Mouse (Mus musculus): Measurements from ENCODE around the gene Hormad2. TPM values are rescaled to one million over a fixed set of nuclear protein-coding genes. Genes with fewer than 3 reads are reported as not detected.

Hormad2 gene
- total and polyA plus RNA-seq, 3 experiments: 16.0 to 17.0 TPM; not detected in 1

DNA sequence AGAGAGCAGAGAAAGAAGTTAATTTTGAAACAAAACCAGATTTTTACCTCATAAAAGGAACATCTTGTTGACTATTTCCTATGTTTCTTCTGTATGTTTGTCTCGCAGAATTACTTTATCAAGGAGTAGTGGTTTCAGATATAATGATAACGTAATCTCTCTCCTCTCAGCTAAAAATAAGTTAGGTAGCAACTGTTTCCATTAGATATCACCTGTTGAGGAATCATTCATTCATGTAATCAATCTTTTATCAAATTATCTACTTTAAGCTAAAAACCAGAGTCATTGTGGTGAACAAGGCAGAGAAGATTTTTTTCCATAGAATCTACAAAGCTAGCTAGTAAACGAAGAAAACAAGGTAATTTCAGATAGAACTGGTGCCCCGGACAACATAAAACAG lies 28.6 kb downstream of the Hormad2 start:
- no peak overlapping the region for H3K9ac ChIP-seq (ENCODE audit: control insufficient read depth, low read depth, low read length, poor library complexity, severe bottlenecking)
- no peak overlapping the region for H3K4me3 ChIP-seq (ENCODE audit: control insufficient read depth in 1 of 2, insufficient read depth in 1 of 2, low read depth in 2 of 2, low read length in 2 of 2)
- H3K27me3 ChIP-seq (ENCODE audit: control insufficient read depth in 1 of 2, insufficient read depth in 2 of 2, low read length in 2 of 2): no peaks in the 10 kb centered on the region
- no peaks in the 10 kb centered on the region for H3K79me2 ChIP-seq (ENCODE audit: control insufficient read depth, insufficient read depth, low read length, poor library complexity)
- no peak overlapping the region for H3K27ac ChIP-seq (ENCODE audit: control insufficient read depth, low read depth, low read length)
- H3K9me3 ChIP-seq (replicated peaks; ENCODE audit: insufficient read depth, low read length): no peaks in the 10 kb centered on the region
- H3K36me3 ChIP-seq (ENCODE audit: control insufficient read depth in 1 of 2, insufficient read depth in 2 of 2, low read length in 2 of 2): peaks cover under 1 to 2% of the 10 kb centered on the region in 2 experiments; a peak in 3 of 4 replicates
- no peak for DNase-seq (ENCODE audit: low read depth, low spot score)
- H3K4me1 ChIP-seq (ENCODE audit: control insufficient read depth in 1 of 2, insufficient read depth in 2 of 2, low read length in 2 of 2): no peaks in the 10 kb centered on the region
- TF ChIP-seq GATA1 (IDR thresholded peaks at IDR 0.05; ENCODE audit: low read depth, low read length) (peak; percentile 59), EP300 (IDR thresholded peaks at IDR 0.05; ENCODE audit: low read depth in 1 of 2, low read length in 2 of 2) (peak; percentile 38 to 52; a peak in 2 of 4 replicates), NRF1 (IDR thresholded peaks at IDR 0.05; ENCODE audit: insufficient read depth, low read depth, low read length, poor library complexity, severe bottlenecking) (no peak), MXI1 (IDR thresholded peaks at IDR 0.05; ENCODE audit: low read depth, low read length) (no peak), UBTF (IDR thresholded peaks at IDR 0.05; ENCODE audit: borderline replicate concordance, insufficient read depth, low read depth, low read length) (no peak), POLR2AphosphoS2 (IDR thresholded peaks at IDR 0.05; ENCODE audit: low read length) (no peak), RCOR1 (IDR thresholded peaks at IDR 0.05; ENCODE audit: low read depth, low read length) (peak; percentile 40; the same call in 1 of the 2 replicates), CTCF (IDR thresholded peaks at IDR 0.05 in 2 of 3, conservative IDR thresholded peaks at IDR 0.05 in 1 of 3; ENCODE audit: control insufficient read depth in 1 of 3, insufficient read depth in 1 of 3, low read depth in 2 of 3, low read length in 3 of 3, poor library complexity in 1 of 3, severe bottlenecking in 1 of 3) (no peak), MEF2A (IDR thresholded peaks at IDR 0.05; ENCODE audit: extremely low read depth, insufficient replicate concordance, low read depth, low read length, poor library complexity, severe bottlenecking) (peak; percentile 48; the same call in 1 of the 2 replicates)

DNA sequence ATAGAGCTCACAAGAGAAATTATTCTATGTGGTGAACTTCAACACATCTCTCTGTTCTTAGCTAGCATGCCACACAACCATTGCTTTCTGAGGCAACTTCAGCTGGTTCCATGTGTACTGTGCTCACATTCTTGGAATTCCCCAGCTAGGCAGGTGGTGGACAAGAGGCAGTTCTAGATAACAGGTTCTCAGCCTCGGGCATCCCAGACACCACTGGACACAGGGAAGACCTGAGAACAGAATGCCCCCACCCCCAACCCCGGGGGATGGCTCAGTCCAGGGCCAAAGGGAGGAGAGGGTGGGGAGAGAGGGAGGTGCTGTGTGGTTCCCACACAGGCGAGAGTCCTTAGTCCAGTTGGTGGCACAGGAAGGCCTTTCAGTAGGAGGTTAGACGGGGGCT lies 36.6 kb downstream of the Hormad2 start:
- DNase-seq (ENCODE audit: low read depth, low spot score): no peak
- H3K4me1 ChIP-seq (ENCODE audit: control insufficient read depth in 1 of 2, insufficient read depth in 2 of 2, low read length in 2 of 2): no peaks in the 10 kb centered on the region
- no peak overlapping the region for H3K27ac ChIP-seq (ENCODE audit: control insufficient read depth, low read depth, low read length)

DNA sequence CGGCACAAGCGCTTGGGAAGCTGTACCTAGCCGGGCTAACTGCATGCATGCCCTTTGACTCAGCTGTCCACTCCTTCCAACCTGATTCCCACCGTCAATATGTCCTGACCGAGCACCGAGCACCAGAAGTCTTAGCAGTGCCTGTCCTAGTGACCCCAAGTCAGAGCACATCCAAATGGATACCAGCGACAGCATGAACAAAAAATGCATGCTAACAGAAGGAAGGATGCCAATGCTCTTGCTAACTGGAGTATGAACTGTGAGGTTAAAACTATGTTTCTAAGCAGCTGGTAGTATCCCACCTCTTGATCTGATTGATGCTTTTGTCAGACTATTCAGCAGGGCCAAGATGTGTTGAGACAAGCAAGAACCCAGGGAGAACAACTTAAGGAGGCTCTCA lies 37.5 kb downstream of the Hormad2 start:
- no peaks in the 10 kb centered on the region for H3K79me2 ChIP-seq (ENCODE audit: control insufficient read depth, insufficient read depth, low read length, poor library complexity)
- DNase-seq (ENCODE audit: low read depth, low spot score): no peak
- no peak overlapping the region for H3K27ac ChIP-seq (ENCODE audit: control insufficient read depth, low read depth, low read length)
- H3K4me1 ChIP-seq (ENCODE audit: control insufficient read depth in 1 of 2, insufficient read depth in 2 of 2, low read length in 2 of 2): no peaks in the 10 kb centered on the region
- H3K4me3 ChIP-seq (ENCODE audit: control insufficient read depth in 1 of 2, insufficient read depth in 1 of 2, low read depth in 2 of 2, low read length in 2 of 2): no peak overlapping the region
- H3K9ac ChIP-seq (ENCODE audit: control insufficient read depth, low read depth, low read length, poor library complexity, severe bottlenecking): no peak overlapping the region
- H3K36me3 ChIP-seq (ENCODE audit: control insufficient read depth in 1 of 2, insufficient read depth in 2 of 2, low read length in 2 of 2): peaks cover 2% of the 10 kb centered on the region in 2 experiments; a peak in 2 of 4 replicates
- H3K9me3 ChIP-seq (replicated peaks; ENCODE audit: insufficient read depth, low read length): no peaks in the 10 kb centered on the region
- H3K27me3 ChIP-seq (ENCODE audit: control insufficient read depth in 1 of 2, insufficient read depth in 2 of 2, low read length in 2 of 2): 0 out of 4 replicates have a peak, but pooled peaks cover 0 to 3% of the 10 kb centered on the region in 2 experiments
- no peak for TF ChIP-seq TAL1 (IDR thresholded peaks at IDR 0.05; ENCODE audit: low read length)
- TF ChIP-seq USF1 (IDR thresholded peaks at IDR 0.05; ENCODE audit: low read depth, low read length): no peak
- no peak for TF ChIP-seq CHD1 (IDR thresholded peaks at IDR 0.05; ENCODE audit: low read depth, low read length)
- no peak for TF ChIP-seq ELF1 (IDR thresholded peaks at IDR 0.05; ENCODE audit: low read depth, low read length)
- no peak for TF ChIP-seq RCOR1 (IDR thresholded peaks at IDR 0.05; ENCODE audit: low read depth, low read length)
- no peak for TF ChIP-seq MYC (IDR thresholded peaks at IDR 0.05; ENCODE audit: low read depth, low read length)
- no peak for TF ChIP-seq MXI1 (IDR thresholded peaks at IDR 0.05; ENCODE audit: low read depth, low read length)
- no peak for TF ChIP-seq SMC3 (IDR thresholded peaks at IDR 0.05; ENCODE audit: low read depth, low read length)
- no peak for TF ChIP-seq UBTF (IDR thresholded peaks at IDR 0.05; ENCODE audit: borderline replicate concordance, insufficient read depth, low read depth, low read length)
- no peak for TF ChIP-seq POLR2A (IDR thresholded peaks at IDR 0.05; ENCODE audit: control insufficient read depth in 1 of 2, insufficient read depth in 1 of 2, low read depth in 1 of 2, low read length in 2 of 2, poor library complexity in 1 of 2)
- no peak for TF ChIP-seq USF2 (IDR thresholded peaks at IDR 0.05; ENCODE audit: borderline replicate concordance in 1 of 2, insufficient read depth in 1 of 2, low read depth in 1 of 2, low read length in 2 of 2)
- no peak for TF ChIP-seq ZMIZ1 (IDR thresholded peaks at IDR 0.05; ENCODE audit: low read depth, low read length)
- no peak for TF ChIP-seq ZNF384 (IDR thresholded peaks at IDR 0.05; ENCODE audit: low read depth, low read length)
- no peak for TF ChIP-seq JUND (IDR thresholded peaks at IDR 0.05; ENCODE audit: low read depth, low read length)
- no peak for TF ChIP-seq SIN3A (IDR thresholded peaks at IDR 0.05; ENCODE audit: low read length)

More for the DNA sequence above, 36.6 kb downstream of the Hormad2 start:
- 0 out of 4 replicates have a peak, but pooled peaks cover 0 to 3% of the 10 kb centered on the region in 2 experiments for H3K27me3 ChIP-seq (ENCODE audit: control insufficient read depth in 1 of 2, insufficient read depth in 2 of 2, low read length in 2 of 2)
- no peak overlapping the region for H3K4me3 ChIP-seq (ENCODE audit: control insufficient read depth in 1 of 2, insufficient read depth in 1 of 2, low read depth in 2 of 2, low read length in 2 of 2)
- no peaks in the 10 kb centered on the region for H3K9me3 ChIP-seq (replicated peaks; ENCODE audit: insufficient read depth, low read length)
- no peak overlapping the region for H3K9ac ChIP-seq (ENCODE audit: control insufficient read depth, low read depth, low read length, poor library complexity, severe bottlenecking)
- TF ChIP-seq ZNF384 (IDR thresholded peaks at IDR 0.05; ENCODE audit: low read depth, low read length) (no peak), UBTF (IDR thresholded peaks at IDR 0.05; ENCODE audit: borderline replicate concordance, insufficient read depth, low read depth, low read length) (no peak), GATA1 (IDR thresholded peaks at IDR 0.05; ENCODE audit: low read depth, low read length) (no peak), HCFC1 (IDR thresholded peaks at IDR 0.05; ENCODE audit: low read depth, low read length) (no peak), ELF1 (IDR thresholded peaks at IDR 0.05; ENCODE audit: low read depth, low read length) (no peak), TBP (IDR thresholded peaks at IDR 0.05; ENCODE audit: low read depth, low read length) (no peak), POLR2AphosphoS5 (IDR thresholded peaks at IDR 0.05; ENCODE audit: borderline replicate concordance, low read depth, low read length) (no peak), ETS1 (IDR thresholded peaks at IDR 0.05; ENCODE audit: low read depth, low read length) (no peak), MXI1 (IDR thresholded peaks at IDR 0.05; ENCODE audit: low read depth, low read length) (no peak), BHLHE40 (IDR thresholded peaks at IDR 0.05; ENCODE audit: borderline replicate concordance, low read depth, low read length) (no peak), TCF12 (IDR thresholded peaks at IDR 0.05; ENCODE audit: low read depth, low read length) (no peak), POLR2AphosphoS2 (IDR thresholded peaks at IDR 0.05; ENCODE audit: low read length) (no peak)
- no peaks in the 10 kb centered on the region for H3K79me2 ChIP-seq (ENCODE audit: control insufficient read depth, insufficient read depth, low read length, poor library complexity)
- H3K36me3 ChIP-seq (ENCODE audit: control insufficient read depth in 1 of 2, insufficient read depth in 2 of 2, low read length in 2 of 2): peaks cover 2% of the 10 kb centered on the region in 2 experiments; a peak in 2 of 4 replicates
